Mouse (Mus musculus) cortical plate, adult 2 months (tissue): Measurements from ENCODE around the gene Msi2.

Source experiments
- CTCF ChIP-seq: fragments of 200-500 bp; IDR thresholded peaks from 2 replicates; pipeline ENCODE4 v1.5.1; 2011; ENCODE audit warnings: mild to moderate bottlenecking, control low read depth, low read length; ENCODE audit not compliant: insufficient read depth; ENCODE audit errors: extremely low read depth
- POLR2A ChIP-seq: fragments of 200-500 bp; IDR thresholded peaks from 2 replicates; pipeline ENCODE4 v1.6.1; 2011; ENCODE audit warnings: mild to moderate bottlenecking, low read length, control low read depth; ENCODE audit not compliant: insufficient read depth; ENCODE audit errors: extremely low read depth

DNA sequence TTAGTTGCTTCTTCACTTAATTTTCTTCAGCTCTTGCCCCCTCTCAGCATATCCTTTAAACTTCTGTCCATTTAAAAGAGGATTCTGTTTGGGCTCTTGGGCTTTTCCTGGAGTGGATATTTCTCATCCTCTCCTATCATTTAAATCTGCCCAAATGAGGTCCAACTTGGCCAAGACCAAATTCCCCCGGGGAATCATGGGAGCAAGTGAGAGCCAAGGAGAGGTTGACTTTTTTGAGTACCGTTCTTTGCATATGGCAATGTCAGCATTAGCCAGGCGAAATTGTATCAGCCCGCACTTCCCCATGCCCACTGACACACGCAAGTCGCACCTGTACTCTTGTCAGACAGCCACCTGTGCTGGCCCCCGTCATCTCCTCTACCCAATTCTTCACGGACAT, 386.6 kb downstream of the Msi2 start:
- TF ChIP-seq POLR2A (no peak), CTCF (no peak)
